In the genomic region with DNA sequence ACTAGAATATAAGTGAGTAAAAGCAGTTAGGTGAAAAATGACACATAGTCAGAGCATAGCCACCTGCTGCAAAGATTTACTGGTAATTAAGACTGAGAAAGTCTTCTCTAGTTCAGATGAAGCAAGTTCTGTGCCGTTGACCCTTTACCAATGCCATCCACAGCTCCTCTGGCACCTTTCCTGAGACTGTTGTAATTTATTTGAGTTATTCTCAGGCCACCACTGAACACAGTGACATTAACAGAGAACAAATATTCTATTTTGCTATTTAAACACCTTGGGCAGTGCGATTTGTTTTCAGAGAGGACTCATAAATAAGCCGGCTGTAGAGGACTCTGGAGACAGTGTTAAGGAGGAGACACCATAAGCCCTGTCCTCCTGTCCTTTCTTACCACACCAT, we compare ENCODE assay signal across 13 mouse cellular contexts. TPM values are rescaled to one million over a fixed set of nuclear protein-coding genes. Genes with fewer than 3 reads are reported as not detected.
"Had no signal": no experiment of that assay in that cellular context is flagged by ENCODE, and none has a peak within 500 bp of the region (broad histone marks: within the 10 kb centered on the region; RNA-seq: fewer than 3 reads in every experiment).

A gene (plus strand): TSS at position 301 of the 400 bp plus-strand sequence.

RNA-seq across cellular contexts. Expression of the gene that starts here (rescaled TPM):
- total RNA-seq: neutrophil, adult 5-6 weeks had no signal
- polyA plus RNA-seq: neural tube, embryonic 13.5 days; neural tube, embryonic 14.5 days; neural tube, embryonic 15.5 days; small intestine, adult 2 months; spleen, adult 2 months; stomach, embryonic 14.5 days; stomach, embryonic 15.5 days; stomach, embryonic 16.5 days; stomach, postnatal 0 days; thymus, adult 2 months; thymus, postnatal 0 days; urinary bladder, adult 2 months had no signal
